Mouse (Mus musculus): ENCODE results near the gene Gm28048.
A peak's percentile ranks its signal among the peaks of the same experiment; 100 is the strongest.

Gene Gm28048

DNA sequence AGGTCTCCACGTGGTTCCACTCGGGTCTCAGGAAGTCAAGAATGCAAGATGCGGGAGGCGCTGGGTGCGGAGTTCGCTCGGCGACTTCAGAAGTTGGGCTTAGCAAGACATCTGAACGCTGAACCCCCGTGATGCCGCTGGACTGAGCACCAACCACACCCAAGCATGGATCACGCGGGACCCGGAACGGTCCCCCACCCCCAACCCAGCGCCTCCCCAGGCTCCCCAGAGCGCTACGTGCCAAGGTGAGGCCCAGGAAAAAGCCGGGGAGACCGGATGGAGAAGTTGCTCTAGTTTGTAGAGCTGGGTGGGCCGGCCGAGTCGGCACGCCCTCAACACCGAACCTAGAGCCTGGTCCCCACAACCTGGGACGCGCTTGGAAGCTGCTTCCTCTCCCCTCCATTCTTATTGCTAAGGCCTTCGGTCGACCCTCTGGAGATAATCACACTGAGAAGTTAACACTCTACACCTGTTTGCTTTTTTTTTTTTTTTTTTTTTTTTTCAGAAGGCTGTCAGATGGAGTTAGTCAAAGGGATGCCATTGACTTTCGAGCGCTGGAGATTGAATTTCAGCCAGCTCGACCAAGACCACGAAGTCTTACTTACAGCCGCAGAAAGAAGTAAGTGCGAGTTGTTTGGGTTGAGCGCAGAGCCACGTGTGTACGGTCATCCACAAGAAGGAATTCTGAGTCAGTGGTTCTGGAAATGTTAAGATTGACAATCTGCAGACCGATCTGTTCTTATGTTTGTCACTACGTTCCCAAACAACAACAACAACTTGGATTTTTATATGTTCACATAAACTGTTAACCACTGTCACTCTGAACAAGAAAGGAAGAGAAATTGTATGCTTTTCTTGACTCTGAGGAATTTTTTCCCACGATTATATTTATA is 121.3 kb downstream of the Gm28048 start, which contains the start of gene B3gnt2:
Gene B3gnt2, minus strand, starts transcription at position 627 of the 893 bp plus-strand sequence.
- DNase-seq (ENCODE audit: low read depth, low spot score) = no peak

DNA sequence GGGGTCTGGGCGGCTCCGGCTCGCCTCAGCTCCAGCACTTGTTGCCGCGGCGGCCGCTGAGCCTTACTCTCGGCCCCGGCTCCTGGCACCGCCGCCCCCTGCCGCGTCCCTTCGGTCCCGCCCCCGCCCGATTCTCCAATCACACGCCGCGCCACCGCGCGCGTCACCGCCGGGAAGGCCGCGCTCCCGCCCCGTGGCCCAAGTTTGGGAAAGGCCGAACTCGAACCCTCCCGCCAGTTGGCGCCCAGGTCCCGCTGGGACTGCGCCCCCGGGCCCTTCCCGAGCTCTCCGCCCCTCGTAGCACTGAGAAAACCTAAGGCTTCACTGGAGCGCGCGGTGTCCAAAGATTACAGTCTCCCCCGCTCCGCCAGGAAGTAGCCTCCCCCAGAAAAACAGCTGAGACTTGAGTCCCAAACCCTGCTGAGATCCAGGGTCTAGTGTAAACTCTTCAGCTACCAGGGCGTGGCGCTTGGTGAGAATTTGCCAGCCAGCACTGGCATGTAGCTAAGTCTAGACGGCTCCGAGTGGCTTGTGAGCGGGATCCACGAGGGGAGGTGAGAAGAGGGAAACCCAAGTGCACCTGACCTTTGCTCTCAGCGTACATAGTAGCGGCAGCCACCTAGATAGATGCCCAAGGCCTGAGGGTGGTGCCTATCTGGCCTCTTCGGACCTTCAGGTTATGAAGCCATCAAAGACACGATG is 122.1 kb downstream of the Gm28048 start:
- peak; percentile 78 for DNase-seq (ENCODE audit: low read depth, low spot score)

DNA sequence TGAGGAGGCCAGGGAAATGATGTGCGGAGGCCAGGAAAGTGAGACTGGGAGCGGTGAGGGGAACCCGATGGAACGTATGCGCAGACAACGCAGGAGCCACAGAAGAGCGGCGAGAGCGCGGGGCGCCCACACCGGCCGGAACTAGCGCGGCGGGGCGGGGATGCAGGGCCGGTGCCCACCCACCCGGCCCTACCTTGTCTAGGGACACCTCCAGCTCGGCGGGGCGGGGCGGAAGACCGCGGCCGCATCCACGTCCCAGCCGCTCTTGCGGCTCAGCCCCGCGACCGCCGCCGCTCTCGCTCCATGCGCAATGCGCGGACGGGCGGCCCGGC is 122.6 kb downstream of the Gm28048 start:
- DNase-seq (ENCODE audit: low read depth, low spot score) = no peak

DNA sequence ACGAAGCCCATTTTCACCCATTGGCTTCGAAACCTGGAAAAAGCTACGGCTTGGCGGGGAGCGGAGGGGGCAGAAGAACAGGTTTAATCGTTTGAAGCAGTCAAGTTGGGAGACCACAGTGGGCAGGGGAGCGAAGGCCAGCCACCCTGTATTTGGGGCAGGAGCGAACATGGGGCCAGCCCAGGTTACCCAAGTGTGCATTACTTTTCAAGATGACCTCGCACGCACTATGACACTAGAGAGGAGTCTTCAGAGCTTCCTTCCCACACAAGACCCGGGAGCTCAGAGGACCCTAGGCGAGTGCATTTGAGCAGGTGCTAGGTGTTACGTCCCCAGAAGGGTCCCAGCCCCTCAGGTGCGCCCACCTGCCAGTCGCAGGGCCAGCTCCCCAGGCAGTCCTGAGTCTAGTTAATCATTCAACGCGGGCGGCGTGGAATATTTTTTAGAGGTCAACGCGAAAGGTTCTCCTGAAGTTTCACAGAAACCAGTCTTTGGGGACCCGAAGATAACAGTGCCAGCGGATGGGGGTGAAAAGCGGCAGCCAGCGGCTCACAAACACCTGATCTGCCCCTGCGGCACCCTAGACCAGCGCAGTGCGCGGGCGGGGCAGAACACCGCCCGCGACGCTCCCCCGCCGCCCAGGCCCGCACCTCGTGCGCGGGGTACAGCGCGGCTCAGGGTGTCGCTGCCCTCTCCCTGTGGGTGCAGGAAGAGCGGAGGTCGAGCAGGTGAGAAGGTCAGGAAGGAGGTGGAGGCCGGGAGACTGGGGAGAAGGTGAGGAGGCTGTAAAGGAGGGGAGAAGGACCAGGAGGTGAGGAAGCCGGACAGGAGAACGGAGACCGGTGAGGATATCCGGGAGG is 123.2 kb downstream of the Gm28048 start:
- DNase-seq (ENCODE audit: low read depth, low spot score) = no peak

DNA sequence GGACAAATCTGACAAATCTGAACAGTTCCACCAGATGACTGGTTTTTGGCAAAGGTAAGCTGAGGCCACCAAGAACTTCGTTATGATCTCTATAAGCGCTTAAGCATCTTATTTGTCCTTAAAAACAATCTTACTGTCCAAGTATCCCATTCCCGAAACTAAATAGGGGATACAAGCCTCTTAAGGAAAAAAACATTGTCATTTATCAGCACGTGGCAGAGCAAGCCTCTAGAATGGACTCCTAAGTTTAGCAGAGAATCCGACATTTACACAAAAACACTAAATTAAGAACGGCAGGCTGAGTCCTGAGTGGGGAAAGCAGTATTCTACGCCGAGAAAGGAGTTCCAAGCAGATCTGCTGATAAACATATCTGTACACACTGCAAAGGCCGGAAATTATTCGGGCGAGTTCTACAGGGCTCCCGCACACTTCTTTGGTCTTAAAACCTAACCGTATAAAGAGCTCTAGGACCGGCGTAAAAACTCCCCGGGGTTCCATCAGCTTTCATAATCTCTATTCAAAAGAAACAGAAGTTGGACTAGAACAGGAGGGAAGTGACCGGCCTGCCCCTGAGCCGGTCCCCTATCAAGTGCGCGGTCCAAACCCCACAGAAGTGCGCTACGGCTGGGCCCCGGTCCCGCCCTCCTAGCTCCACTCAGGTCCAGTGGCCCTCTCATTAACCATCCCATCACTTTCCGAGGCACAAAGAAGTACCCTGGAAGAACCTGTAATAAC is 124.0 kb downstream of the Gm28048 start:
- DNase-seq (ENCODE audit: low read depth, low spot score) = no peak

DNA sequence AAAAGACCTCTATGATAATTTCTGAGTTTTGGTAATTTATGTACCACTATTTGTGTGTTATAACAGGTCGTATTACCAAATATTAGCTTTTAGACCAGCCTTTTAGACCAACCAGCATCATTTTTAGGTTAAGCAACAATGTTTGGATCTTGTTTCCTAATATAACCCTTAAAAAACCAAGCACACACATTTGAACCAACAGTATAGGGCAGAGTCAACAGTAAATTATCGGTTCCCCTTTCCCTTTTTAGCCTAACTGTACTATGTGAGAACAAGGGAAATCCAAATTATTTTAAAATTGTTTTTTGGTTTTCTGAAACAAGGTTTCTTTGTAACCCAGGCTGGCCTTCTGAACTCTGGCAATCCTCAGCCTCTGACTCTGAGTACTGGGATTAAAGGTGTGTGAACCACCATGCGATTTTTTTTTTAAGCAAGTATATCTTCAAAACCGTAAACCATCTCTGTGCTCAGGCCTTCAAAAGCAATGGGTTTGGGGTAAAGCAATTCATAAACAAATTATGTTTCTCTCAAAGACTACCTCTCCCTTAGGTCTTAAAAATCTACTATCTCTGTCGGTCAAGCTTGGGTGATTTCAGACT is 124.7 kb downstream of the Gm28048 start:
- DNase-seq (ENCODE audit: low read depth, low spot score) = no peak

DNA sequence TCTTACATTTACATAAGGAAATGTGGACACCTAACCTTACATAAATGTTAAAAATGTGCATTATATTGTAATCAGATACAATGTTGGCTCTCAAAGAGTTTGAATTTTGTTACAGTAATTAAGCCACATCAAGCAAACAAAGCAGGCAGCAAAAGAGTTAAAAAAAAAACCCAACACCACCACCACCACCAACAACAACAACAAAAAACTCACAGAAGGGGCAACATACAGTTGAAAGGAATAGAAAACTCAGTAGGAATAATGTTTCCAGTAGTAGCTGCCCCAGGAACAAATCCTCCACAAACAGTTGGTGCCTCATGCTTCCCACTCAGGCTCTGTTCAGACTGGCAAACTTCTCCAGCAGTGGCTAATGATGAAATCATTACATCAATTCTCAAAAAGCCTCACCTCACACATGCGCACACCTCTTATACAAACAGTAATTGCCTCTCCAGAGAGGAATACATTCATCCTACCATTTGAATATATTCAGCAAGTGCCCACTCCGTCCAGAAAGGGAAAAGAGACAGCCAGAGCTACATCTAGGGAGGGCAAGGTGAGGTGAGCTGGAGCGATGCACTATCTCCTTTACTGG is 125.4 kb downstream of the Gm28048 start:
- DNase-seq (ENCODE audit: low read depth, low spot score) = no peak

DNA sequence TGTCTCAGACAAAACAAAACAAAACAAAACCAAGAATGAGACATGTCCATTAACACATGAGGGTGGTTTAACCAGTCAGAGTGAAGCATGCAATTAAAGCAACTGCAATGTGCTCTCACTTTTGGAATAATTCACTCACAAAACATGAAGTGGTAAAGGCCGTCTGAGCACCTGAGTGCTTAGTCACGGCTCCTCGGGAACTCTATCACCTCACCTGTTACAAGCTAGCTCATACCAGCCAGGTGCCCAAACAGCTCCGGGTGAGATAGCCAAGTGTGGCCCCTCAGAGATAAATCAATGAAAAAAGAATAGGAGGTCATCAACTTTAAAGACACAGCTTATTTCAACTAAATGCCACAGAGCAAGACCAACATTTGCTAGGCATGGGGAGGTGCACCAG is 127.3 kb downstream of the Gm28048 start:
- DNase-seq (ENCODE audit: low read depth, low spot score) = no peak

DNA sequence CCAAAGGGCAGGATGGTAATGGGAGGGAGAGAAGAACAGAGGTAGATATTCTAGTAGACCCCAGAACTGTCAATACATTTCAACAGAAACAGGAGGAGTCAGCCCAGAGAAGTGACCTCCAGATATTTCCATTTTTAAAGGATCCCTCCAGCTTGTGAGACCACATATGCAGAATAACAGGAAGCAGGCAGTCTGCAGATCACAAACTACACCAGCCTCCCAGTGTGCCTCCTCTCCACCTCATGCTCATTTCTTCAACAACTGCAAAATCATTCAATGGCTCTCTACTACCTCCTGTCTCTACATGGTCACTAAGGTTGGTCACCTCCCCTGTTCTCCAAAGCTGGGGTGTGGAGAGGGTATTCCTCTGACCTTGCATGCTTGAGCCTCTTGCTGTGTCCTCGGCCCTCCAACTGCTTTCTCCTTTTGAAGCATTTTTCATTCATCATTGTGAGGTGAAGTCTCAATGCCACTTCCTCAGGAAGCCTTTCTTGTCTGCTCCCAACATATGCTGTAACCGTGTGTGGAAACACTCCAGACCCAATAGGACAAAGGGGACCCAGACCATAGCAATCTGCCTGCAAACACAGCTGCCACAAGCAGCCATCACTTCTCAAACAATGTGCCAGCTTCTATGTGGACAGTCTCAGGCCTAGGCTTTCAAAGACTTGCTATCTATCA is 128.3 kb downstream of the Gm28048 start:
- no peak for DNase-seq (ENCODE audit: low read depth, low spot score)

DNA sequence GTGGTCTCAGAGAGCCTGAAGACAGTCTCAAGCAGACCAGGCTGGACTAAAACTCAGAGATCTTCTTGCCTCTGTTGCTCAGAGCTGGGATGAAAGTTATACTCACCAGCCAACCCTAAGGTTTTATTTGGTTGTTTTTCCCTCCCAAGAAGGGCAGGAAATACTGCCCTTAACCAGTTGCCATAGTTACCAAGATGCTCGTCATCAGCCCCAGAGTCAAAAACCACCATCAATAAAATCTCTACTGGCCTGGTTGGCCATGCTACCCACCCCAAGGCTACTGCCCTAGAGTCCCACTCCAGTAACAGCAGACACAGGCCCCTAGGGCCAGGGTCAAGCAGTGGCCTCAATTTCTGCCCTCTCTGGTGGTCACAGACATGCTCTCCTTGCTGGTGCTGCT is 129.4 kb downstream of the Gm28048 start:
- no peak for DNase-seq (ENCODE audit: low read depth, low spot score)

DNA sequence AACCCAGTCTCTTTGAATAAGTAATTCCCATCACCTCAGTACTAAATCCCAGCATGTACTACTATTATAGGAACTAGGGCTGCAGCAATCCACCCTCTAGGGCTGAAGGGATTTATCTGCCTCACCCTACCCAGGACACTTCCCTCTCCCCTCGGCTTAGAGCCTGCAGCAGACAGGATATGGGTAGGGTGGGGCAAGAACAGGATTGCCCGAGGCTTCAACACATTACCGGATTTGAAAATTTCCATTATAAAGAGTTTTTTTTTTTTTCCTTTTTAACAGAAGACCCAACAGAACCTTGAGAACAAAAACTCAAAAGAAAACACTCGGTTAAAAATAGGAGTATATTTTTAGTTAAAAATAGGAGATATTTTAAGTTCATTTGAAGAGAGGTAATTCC is 130.5 kb downstream of the Gm28048 start:
- no peak for DNase-seq (ENCODE audit: low read depth, low spot score)

DNA sequence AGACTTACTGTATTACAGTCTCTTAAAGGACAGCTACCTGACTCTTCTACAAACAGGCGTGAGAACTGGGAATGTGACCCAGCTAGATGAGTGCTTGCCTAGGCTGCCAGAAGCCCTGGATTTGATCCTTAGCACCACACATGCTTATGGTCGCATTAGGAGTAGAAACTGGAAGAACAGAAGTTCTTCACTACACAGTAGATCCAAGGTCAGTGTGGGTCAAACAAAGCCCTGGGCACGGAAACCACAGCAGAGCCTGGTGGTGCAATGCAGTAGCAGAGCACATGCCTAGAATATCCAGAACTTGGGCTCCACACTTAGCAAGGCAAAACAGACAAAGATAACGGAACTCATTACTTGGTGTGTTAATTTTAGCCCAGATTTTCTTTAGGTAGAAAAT is 131.8 kb downstream of the Gm28048 start:
- no peak for DNase-seq (ENCODE audit: low read depth, low spot score)

DNA sequence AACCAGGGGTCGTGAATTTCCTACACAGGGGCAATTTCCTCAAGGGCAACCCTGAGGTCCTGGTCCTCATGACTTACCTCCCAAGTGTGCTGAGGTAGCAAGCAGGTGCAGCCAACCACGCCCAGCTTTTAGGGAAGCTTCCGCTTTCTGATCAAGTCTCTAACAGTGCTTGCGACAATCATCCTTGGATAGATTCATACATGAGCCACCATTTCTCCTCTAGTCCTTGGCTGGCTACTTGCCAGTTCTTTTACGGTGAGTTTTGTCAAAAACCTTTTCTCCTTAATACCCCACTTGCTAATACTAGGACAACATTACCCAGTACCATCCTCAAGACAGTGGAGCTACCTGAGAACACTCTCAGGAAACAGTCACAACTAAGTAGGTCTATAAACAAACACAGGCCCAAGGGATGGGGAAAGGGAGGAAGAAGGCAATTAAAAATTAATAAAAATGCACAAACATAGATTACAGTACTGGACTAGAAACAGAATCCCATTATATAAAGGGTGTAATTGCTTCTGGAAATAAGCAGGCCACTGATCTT is 133.2 kb downstream of the Gm28048 start:
- DNase-seq (ENCODE audit: low read depth, low spot score) = no peak

DNA sequence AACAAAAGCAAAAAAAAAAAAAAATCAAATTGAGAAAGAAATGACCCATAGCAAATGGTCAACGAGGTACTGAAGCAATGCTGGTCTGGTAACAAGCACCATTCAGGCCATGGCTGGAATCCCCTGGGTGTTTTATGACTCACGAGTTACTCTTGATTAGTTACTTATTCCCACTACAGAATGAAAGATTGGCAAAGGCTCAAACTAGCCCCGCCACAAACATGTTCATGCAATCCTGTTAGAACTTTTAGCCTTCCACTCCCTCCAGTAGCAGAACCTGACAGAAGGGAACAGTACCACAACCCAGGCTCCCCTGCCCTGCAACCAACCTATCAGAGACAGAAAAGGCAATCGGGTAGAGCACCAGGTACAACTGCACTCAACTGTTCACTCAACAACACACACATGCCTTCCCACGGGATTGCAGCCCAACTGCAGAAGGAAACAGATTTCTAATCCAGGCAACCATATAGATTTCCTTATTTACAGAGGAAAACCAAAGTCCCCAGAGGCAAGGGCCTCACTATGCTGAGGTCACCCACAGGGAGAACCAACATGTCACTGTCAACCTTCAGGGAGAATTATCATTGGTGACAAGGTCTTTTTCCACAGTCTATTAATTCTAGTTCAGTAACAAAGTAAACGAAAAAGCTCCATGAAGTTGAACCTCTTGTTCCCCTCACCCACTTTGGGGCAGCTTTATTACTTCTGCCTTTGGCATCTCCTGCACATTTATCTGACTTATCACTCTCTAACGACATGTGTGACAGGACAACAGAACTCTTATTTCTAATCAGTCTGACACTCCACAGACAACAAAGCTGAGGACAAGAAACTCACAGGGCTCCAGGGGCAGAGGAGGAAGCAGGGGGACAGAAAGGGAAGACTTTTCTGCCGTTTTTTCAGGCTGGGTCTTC is 133.9 kb downstream of the Gm28048 start:
- DNase-seq (ENCODE audit: low read depth, low spot score) = no peak

DNA sequence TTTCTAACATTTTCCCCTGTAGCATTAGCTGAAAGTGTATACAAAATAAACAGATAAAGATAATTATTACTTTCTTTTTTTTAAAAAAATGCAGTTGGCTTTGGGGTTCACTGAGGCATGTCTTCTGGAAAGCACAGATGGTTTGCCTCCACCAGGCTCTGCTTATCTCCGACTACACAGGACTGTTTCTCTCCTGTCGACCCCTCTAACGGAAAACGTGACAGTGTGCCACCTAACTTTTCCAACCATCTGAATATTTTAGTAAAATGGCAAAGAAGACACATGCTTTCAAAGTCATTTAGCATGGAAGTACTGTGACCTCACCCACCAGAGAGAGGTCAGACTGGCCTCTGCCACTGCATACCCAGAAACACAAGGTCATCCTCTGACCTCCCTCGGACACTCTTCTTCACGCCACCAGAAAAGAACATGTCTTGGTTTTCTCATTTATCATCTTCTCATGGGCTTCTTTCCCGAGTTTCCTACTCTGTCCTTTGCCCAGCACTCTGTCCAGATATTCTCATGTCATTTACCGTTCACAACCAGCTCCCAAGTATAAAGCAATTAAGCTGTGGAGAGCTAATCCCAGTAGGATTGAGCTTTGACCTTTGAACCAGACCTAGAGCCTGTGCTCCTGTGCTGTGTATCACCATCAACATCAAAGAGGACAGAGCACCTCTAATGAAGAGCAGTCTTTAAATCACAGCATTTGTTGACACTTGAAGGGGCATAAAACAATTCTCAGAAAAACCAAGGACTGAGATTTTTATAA is 134.7 kb downstream of the Gm28048 start:
- DNase-seq (ENCODE audit: low read depth, low spot score) = no peak

DNA sequence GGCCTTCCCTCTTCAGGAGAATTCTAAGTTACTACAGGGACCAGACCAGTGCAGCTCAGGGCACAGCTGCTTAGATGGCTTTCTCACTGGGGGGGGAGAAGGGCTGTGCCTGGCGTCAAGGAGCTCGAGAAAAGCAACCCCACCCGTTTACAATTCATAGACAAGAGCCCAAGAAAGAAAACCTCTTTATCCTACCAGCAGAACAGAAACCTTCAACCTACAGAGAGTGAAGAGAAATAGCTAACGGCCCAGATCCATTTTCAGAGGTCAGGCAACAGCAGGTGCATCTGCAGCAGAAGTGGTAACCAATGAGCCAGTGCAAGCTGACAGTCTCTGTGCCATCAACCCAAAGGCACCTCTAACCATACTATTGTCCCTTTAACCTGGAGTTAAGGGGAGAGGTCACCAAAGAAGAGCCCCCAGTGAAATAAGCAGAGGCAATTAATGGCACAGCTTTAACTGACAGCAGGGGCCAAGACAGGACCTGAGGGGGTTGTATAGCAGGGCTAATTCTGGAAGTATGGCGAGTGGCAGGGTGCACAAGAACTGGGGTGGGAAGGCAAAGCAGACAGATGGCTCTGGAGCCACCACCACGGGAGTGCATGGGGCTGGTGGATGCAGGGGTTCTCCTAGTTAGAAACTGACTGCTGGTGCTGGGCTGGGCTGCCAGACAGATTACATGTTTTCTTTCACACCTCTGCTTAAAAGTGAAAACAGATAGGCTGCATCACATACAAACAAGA is 135.6 kb downstream of the Gm28048 start:
- DNase-seq (ENCODE audit: low read depth, low spot score) = no peak

Data from skeletal muscle tissue, adult 2 months (tissue).